Comparison of ENCODE assay signal across 17 mouse cellular contexts in genomic region chr5:122767283-122767682, GRCm38 (mm10).
"Had no signal": no experiment of that assay in that cellular context is flagged by ENCODE, and none has a peak within 500 bp of the region (broad histone marks: within the 10 kb centered on the region; RNA-seq: fewer than 3 reads in every experiment).

No protein-coding gene starts in this region.

- H3K27ac ChIP-seq: midbrain, embryonic 10.5 days; midbrain, embryonic 12.5 days; neural tube, embryonic 13.5 days; neural tube, embryonic 15.5 days had no signal

- DNase-seq: lung, adult 18-20 months; lung, embryonic 14.5 days; lung, postnatal 4 days; midbrain, embryonic 14.5 days; retina, postnatal 1 day; right cerebral cortex, adult 18-20 months; right cerebral cortex, postnatal 25 days; right cerebral cortex, postnatal 4 days; spleen, adult 18-20 months; thymus, adult 18-20 months; thymus, postnatal 14 days; thymus, postnatal 36 days had no signal

- H3K4me1 ChIP-seq: midbrain, embryonic 12.5 days had no signal

- H3K4me3 ChIP-seq: midbrain, embryonic 10.5 days; midbrain, embryonic 12.5 days; myocyte; neural tube, embryonic 13.5 days; neural tube, embryonic 15.5 days had no signal

- H3K27me3 ChIP-seq: midbrain, embryonic 12.5 days; neural tube, embryonic 13.5 days; neural tube, embryonic 15.5 days had no signal
